Comparison of ENCODE assay signal across 16 mouse cellular contexts in genomic region chr2:164566997-164567396, GRCm38 (mm10). TPM values are rescaled to one million over a fixed set of nuclear protein-coding genes. Genes with fewer than 3 reads are reported as not detected.
DNase-seq lines count a peak whose midpoint lies in the region; ATAC-seq and TF ChIP-seq lines count a peak whose summit lies in the region.
"Had no signal": no experiment of that assay in that cellular context is flagged by ENCODE, and none has a peak within 500 bp of the region (broad histone marks: within the 10 kb centered on the region; RNA-seq: fewer than 3 reads in every experiment).

No protein-coding gene starts in this region.

- no peaks in the 10 kb centered on the region for H3K27me3 ChIP-seq in kidney, postnatal 0 days (ENCODE audit: insufficient read depth, low read length)
- 0 out of 2 replicates have a peak, but pooled peaks cover 2% of the 10 kb centered on the region for H3K27me3 ChIP-seq in testis, adult 2 months (ENCODE audit: control insufficient read depth, insufficient read depth, low read length)
- H3K27me3 ChIP-seq in Patski, result no peaks in the 10 kb centered on the region
- 0 out of 2 replicates have a peak, but pooled peaks cover 4% of the 10 kb centered on the region for H3K27me3 ChIP-seq in forebrain, embryonic 16.5 days (replicated peaks; ENCODE audit: control insufficient read depth, insufficient read depth, low read length)

- no peak for ATAC-seq in kidney, postnatal 0 days (replicated peaks; ENCODE audit: low FRiP score, low read depth)
- no peak for ATAC-seq in Patski
- no peak for ATAC-seq in cerebellum, adult (ENCODE audit: insufficient number of reproducible peaks, low FRiP score, low TSS enrichment)
- ATAC-seq in forebrain, embryonic 16.5 days, result no peak

- TF ChIP-seq CTCF in kidney, postnatal 0 days (IDR thresholded peaks at IDR 0.05; ENCODE audit: low read depth), result peak; percentile 49
- peak; percentile 60; the same call in 1 of the 2 replicates for TF ChIP-seq CTCF in testis, adult 2 months (IDR thresholded peaks at IDR 0.05; ENCODE audit: control insufficient read depth, insufficient read depth, insufficient replicate concordance, low read depth, low read length)
- peak; percentile 52 for TF ChIP-seq CTCF in Patski (IDR thresholded peaks at IDR 0.05)

- H3K4me1 ChIP-seq in kidney, postnatal 0 days (replicated peaks; ENCODE audit: insufficient read depth, low read length), result peaks cover 5% of the 10 kb centered on the region; the same call in 1 of the 2 replicates
- peaks cover 6% of the 10 kb centered on the region for H3K4me1 ChIP-seq in testis, adult 2 months (ENCODE audit: control insufficient read depth, insufficient read depth, low read length)
- peaks cover 13% of the 10 kb centered on the region for H3K4me1 ChIP-seq in forebrain, embryonic 16.5 days (replicated peaks; ENCODE audit: control insufficient read depth, insufficient read depth, low read length)

- no peaks in the 10 kb centered on the region for H3K36me3 ChIP-seq in kidney, postnatal 0 days (ENCODE audit: insufficient read depth, low read length)
- H3K36me3 ChIP-seq in testis, adult 2 months (ENCODE audit: control insufficient read depth, insufficient read depth, low read length), result no peaks in the 10 kb centered on the region
- no peaks in the 10 kb centered on the region for H3K36me3 ChIP-seq in forebrain, embryonic 16.5 days (ENCODE audit: control insufficient read depth, insufficient read depth)

- CTCF ChIA-PET in Patski (lab: Charles Lee), result interaction anchor here (0.6 to 1.2 kb wide), 2 partner anchors 16 to 46 kb away, joined by 3 read pairs; no protein-coding TSS in a partner anchor

- no peak overlapping the region for H3K27ac ChIP-seq in kidney, postnatal 0 days
- H3K27ac ChIP-seq in testis, adult 2 months (ENCODE audit: control insufficient read depth, insufficient read depth, low read depth, low read length), result no peak overlapping the region
- H3K27ac ChIP-seq in forebrain, embryonic 16.5 days (ENCODE audit: low read length), result no peak overlapping the region
- H3K27ac ChIP-seq: macrophage had no signal

- POLR2A ChIA-PET in Patski (lab: Charles Lee), result no interaction called here

- 91% methylated on average over 2 of the region's 2 CpGs for WGBS in kidney, postnatal 0 days
- WGBS in forebrain, embryonic 16.5 days, result 92% methylated on average over 2 of the region's 2 CpGs

- H3K9ac ChIP-seq in kidney, postnatal 0 days (ENCODE audit: low read depth, low read length), result no peak overlapping the region
- H3K9ac ChIP-seq in forebrain, embryonic 16.5 days (replicated peaks; ENCODE audit: low read depth, low read length), result no peak overlapping the region

- no peaks in the 10 kb centered on the region for H3K9me3 ChIP-seq in kidney, postnatal 0 days (replicated peaks; ENCODE audit: low read length)
- H3K9me3 ChIP-seq in forebrain, embryonic 16.5 days (ENCODE audit: control insufficient read depth, low read length), result no peaks in the 10 kb centered on the region

- in situ Hi-C loops in Patski (cut with MboI; ENCODE audit: low pct_unique_long_range_greater_than_20kb), result no loop called here

- no peak for TF ChIP-seq POLR2A in testis, adult 2 months (IDR thresholded peaks at IDR 0.05; ENCODE audit: control insufficient read depth, low read depth, low read length)

- no peak overlapping the region for H3K4me2 ChIP-seq in kidney, postnatal 0 days (ENCODE audit: low read length)
- no peak overlapping the region for H3K4me2 ChIP-seq in forebrain, embryonic 16.5 days (ENCODE audit: low read length)

- DNase-seq in kidney, postnatal 0 days (ENCODE audit: low spot score), result no peak
- no peak for DNase-seq in kidney, adult 11 months
- no peak for DNase-seq in testis, postnatal 14 days (ENCODE audit: low spot score)
- DNase-seq in Patski (ENCODE audit: low read depth, low spot score), result no peak
- DNase-seq: cerebellum, postnatal 10 days; heart, postnatal 4 days; midbrain, embryonic 14.5 days; right cerebral cortex, postnatal 25 days; thymus, adult 2 months had no signal

- no peak overlapping the region for H3K4me3 ChIP-seq in kidney, postnatal 0 days (replicated peaks; ENCODE audit: low read depth, low read length)
- no peak overlapping the region for H3K4me3 ChIP-seq in testis, adult 2 months (ENCODE audit: control insufficient read depth, low read depth, low read length)
- no peak overlapping the region for H3K4me3 ChIP-seq in forebrain, embryonic 16.5 days (replicated peaks; ENCODE audit: low read length)

RNA-seq across cellular contexts. Expression of gene Wfdc2, which starts 4.8 kb away (rescaled TPM):
- 715 and 716 TPM in 2 replicates for polyA plus RNA-seq in kidney, postnatal 0 days (2015; fragmentation: Nextera tagmentation; extraction: Ambion mirVana)
- 0.51 and 0.72 TPM in 2 replicates for polyA plus RNA-seq in testis, adult 2 months (2012; rRNA removed)
- 0.15 TPM for polyA plus RNA-seq in Patski (2021)
- 1.4 and 3.0 TPM in 2 replicates for polyA plus RNA-seq in forebrain, embryonic 16.5 days (2015; fragmentation: Nextera tagmentation; extraction: Ambion mirVana)
- polyA plus RNA-seq: macrophage had no signal

RNA-seq across cellular contexts. Expression of gene Spint3, which starts 6.3 kb away (rescaled TPM):
- not detected in 2 replicates for polyA plus RNA-seq in kidney, postnatal 0 days (2015; fragmentation: Nextera tagmentation; extraction: Ambion mirVana)
- 37.5 TPM in 1 of 2 replicates, not detected in the other for polyA plus RNA-seq in testis, adult 2 months (2012; rRNA removed)
- not detected for polyA plus RNA-seq in Patski (2021)
- not detected in 2 replicates for polyA plus RNA-seq in forebrain, embryonic 16.5 days (2015; fragmentation: Nextera tagmentation; extraction: Ambion mirVana)
- polyA plus RNA-seq: embryonic facial prominence, embryonic 11.5 days; intestine, embryonic 14.5 days; limb, embryonic 14.5 days; macrophage; midbrain, embryonic 14.5 days; thymus, adult 2 months had no signal

RNA-seq across cellular contexts. Expression of gene Wfdc6a, which starts 18.2 kb away (rescaled TPM):
- polyA plus RNA-seq in kidney, postnatal 0 days (2015; fragmentation: Nextera tagmentation; extraction: Ambion mirVana), result not detected in 2 replicates
- 23.9 and 25.0 TPM in 2 replicates for polyA plus RNA-seq in testis, adult 2 months (2012; rRNA removed)
- not detected for polyA plus RNA-seq in Patski (2021)
- polyA plus RNA-seq in forebrain, embryonic 16.5 days (2015; fragmentation: Nextera tagmentation; extraction: Ambion mirVana), result not detected in 2 replicates
- polyA plus RNA-seq: embryonic facial prominence, embryonic 11.5 days; macrophage; midbrain, embryonic 14.5 days; thymus, adult 2 months had no signal

RNA-seq across cellular contexts. Expression of gene Eppin, which starts 26.4 kb away (rescaled TPM):
- polyA plus RNA-seq in kidney, postnatal 0 days (2015; fragmentation: Nextera tagmentation; extraction: Ambion mirVana), result 0.16 TPM in 1 of 2 replicates, not detected in the other
- polyA plus RNA-seq in testis, adult 2 months (2012; rRNA removed), result 52.4 and 70.8 TPM in 2 replicates
- polyA plus RNA-seq in Patski (2021), result not detected
- polyA plus RNA-seq in forebrain, embryonic 16.5 days (2015; fragmentation: Nextera tagmentation; extraction: Ambion mirVana), result not detected in 2 replicates
- polyA plus RNA-seq: embryonic facial prominence, embryonic 11.5 days; intestine, embryonic 14.5 days; limb, embryonic 14.5 days; macrophage; midbrain, embryonic 14.5 days; thymus, adult 2 months had no signal

RNA-seq across cellular contexts. Expression of gene Wfdc6b, which starts 46.3 kb away (rescaled TPM):
- polyA plus RNA-seq in kidney, postnatal 0 days (2015; fragmentation: Nextera tagmentation; extraction: Ambion mirVana), result not detected in 2 replicates
- polyA plus RNA-seq in testis, adult 2 months (2012; rRNA removed), result 2.4 and 17.5 TPM in 2 replicates
- not detected for polyA plus RNA-seq in Patski (2021)
- not detected in 2 replicates for polyA plus RNA-seq in forebrain, embryonic 16.5 days (2015; fragmentation: Nextera tagmentation; extraction: Ambion mirVana)
- polyA plus RNA-seq: embryonic facial prominence, embryonic 11.5 days; intestine, embryonic 14.5 days; limb, embryonic 14.5 days; macrophage; midbrain, embryonic 14.5 days; thymus, adult 2 months had no signal

Comparison
In these comparisons a context has a peak if more than half of its experiments do, and no peak if none do; other contexts are left out.
1. RNA of gene Wfdc2, which starts 4.8 kb away (polyA plus RNA-seq): 715 to 716 TPM in kidney, postnatal 0 days; 1.4 to 3.0 TPM in forebrain, embryonic 16.5 days, 0.51 to 0.72 TPM in testis, adult 2 months and 0.15 TPM in Patski (single experiment); every median in the first group is over 100 times any median in the second.
2. RNA of gene Wfdc6a, which starts 18.2 kb away (polyA plus RNA-seq): 23.9 to 25.0 TPM in testis, adult 2 months; not detected in kidney, postnatal 0 days, not detected in Patski (single experiment) and not detected in forebrain, embryonic 16.5 days; every median in the first group is over 10 times any median in the second.
3. Peak in every context shown above with its lines, with median percentiles within 50 percentile points of each other: CTCF ChIP-seq.